Mouse (Mus musculus) kidney, postnatal 4 days (tissue): ENCODE measurements around the gene Nup93.
"Not testable (repeated sequence)": the region's sequence is repeated elsewhere in the genome, so short reads cannot be mapped to it uniquely, and the experiment has no call there.

Experiments used
- DNase-seq, 2 experiments: peaks; one replicate each; pipeline ENCODE4 v3.0.0; 2021; ENCODE audit warnings: mixed read lengths in 2 of 2

The Nup93 gene

DNA sequence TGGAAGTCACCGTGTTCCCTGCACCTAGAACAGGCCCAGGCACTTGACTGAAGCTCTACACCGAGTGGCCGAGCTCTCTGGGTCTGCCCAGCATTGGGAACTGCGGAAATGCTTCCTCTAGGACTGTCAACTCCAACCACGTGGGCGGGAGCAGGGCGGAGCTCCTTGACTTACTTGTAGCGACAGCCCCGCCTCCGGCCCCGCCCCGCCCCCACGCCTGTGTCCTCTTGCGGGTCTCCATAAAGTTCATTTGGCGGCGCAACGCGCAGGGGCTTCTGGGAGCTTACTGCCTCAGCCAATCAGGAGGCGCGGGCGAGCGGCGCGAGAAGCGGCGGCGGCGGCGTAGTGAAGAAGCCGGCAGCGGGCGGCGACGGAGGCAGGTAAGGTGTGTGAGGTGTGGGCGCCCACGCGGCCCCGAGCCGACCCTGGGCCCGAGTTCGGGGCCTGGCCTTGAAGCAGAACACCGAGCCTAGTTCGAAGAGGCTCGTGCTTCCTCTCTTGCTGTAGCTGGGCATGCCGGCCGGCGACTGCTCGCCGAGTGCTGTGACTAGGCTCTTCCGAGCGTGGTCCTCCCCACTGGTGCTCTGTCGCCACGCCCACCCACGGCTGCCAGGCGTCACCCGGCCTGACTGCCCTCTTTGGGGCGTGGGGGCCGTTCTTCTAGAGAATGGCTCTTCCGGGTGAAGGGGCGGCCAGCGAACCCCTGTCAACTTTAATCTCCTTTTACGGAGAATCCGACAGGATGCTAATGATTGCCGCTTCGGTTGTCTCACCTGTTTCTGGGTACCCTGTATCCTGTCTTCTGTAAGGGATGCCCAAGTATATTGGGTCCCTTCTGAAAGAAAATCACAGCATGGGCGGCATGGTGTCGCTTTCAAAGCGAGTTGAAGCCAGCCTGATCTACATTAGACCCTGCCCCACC lies at the start of gene Nup93:
Gene Nup93 (plus strand): TSS at position 313 of the 922 bp plus-strand sequence.
- peak; percentile 100 for DNase-seq

DNA sequence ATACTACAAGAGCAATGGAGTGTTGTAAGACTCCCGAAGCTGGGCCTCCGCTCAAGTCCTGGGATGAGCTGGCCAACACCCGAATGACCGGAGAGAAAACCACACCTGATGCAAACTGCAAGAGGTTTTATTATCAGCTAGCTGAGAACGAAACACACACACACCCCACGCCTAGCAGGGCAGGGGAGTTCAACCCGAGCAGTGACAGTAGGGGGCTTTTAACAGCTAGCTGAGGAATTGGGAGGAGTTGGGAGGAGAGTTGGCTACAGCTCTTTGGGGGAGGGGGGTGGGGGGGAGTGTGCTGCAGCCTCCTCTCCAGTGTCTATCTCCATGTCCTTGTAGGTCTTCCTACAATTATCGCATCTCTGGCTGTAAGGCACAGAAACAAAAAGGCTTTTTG lies 48.6 kb upstream of the Nup93 start:
- DNase-seq = not testable (repeated sequence)

DNA sequence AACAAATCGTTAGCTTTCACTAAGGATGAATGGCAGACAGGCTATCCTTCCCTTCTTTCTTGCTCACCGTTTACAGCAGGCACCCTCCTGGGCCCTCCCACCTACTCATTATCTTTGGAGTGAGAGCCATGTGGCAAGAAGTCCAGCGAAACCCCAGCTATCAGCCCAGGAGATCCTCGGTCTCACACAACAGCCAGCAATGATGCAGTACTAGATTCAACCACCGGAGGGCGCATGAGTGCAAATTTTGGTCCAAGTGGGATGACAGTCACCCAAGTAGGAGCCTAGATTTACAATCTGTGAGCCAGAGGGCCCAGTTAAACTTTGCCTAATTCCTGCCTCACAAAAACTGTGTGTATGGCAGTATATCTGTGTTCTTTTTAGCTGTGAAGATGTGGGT lies 47.1 kb upstream of the Nup93 start:
- peak; percentile 93 to 95 for DNase-seq

DNA sequence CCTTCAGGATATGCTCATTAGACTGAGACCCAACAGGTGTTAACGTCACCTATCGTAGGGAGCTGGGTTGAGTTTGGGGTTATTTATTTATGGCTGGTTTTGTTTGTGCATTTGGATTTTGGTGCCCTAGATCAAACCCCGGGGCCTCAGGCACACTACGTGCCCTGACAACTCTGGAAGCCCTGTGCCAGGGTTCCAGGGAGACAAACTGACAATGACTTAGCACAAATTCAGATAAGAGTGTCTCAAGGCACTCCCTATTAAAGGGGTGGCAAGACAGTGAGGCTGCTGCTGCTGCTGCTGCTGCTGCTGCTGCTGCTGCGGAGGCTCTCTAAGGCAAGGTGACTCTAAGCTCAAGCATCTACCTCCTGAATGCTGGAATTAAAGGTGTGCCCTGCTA lies 44.8 kb upstream of the Nup93 start:
- no peak for DNase-seq

DNA sequence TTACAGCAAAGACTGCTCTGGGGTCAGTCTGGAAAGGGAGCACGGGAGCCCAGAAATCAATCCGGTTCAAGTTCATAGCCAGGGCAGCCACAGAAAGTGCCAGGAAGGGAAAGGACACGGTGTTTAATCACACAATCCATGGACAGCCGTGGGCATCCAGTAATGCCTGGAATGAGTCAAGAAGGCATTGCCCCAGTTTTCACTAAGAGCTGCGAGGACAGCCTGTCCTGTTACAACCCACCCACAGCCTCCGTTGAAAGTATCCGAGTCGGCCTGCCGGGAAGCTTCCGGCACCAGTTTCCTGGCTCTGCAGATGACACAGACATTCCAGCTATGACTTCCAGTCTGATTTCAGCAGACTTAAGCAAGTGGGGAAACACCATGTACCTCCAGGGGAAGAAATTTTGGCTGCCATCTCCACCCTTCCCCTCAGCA lies 43.0 kb upstream of the Nup93 start:
- DNase-seq = peak; percentile 40 to 58

DNA sequence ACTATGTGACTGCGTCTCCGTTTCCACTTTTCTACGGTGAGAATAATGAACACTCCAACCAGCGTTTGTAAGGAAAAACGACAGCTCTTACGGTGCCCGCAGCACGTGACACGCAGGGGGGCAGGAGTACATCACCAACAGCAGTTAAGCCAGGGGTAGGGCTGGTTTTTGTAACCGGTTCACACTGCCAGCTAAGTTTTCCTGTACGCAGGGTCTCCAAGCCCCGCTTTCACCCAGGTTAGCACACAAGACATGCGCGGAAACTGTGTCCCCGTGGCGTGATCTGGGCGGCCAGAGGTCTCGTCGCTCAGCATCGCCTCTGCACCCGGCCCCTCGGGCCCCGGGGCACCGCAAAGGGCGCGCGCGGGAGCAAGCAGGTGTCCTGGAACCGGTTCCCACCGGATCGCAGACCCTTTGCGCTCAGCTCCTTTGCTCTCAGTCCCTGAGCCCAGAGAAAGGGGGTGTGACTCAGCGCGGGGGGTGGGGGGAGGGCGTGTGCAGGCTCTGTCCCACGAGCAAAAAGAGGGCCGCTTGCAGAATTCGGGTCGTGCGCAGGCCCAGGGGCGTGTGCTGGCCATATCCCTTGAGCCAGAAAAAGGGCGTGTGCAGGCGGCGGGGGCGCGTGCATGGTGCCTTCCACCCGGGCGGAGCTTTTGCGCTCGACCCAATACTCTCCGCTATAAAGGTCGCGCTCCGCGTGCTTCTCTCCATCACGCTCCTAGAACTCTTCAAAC lies 42.1 kb upstream of the Nup93 start, which contains the start of gene Mt2:
Gene Mt2 (plus strand): TSS at position 590 of the 734 bp plus-strand sequence.
- peak; percentile 81 to 91 for DNase-seq

DNA sequence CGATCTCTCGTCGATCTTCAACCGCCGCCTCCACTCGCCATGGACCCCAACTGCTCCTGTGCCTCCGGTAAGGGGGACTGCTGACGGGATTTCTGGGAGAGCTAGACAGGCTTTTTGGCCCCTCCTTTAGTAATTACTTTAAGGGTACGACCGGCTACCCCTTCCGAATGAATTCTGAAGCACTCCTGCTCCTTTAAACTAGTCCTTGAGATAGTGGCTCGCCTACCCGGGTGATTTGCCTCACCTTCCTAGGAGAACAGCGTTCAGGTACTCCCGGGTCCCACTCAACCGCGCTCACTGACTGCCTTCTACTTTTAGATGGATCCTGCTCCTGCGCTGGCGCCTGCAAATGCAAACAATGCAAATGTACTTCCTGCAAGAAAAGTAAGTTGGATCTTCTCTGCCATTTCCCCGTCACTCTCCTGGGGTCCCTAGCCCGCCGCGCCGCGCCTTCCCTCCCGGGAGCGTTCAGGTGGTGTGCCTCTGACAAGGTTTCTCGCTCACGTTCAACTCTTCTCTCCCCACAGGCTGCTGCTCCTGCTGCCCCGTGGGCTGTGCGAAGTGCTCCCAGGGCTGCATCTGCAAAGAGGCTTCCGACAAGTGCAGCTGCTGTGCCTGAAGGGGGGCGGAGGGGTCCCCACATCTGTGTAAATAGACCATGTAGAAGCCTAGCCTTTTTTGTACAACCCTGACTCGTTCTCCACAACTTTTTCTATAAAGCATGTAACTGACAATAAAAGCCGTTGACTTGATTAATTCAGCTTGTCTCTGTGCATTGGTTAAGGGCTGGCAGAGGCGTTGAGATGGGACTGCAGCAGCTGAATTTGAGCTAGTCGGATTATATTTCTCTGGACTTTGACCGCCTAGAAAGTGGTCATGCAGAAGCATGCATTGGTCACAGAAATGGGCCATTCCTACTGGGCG lies 41.3 kb upstream of the Nup93 start:
- peak; percentile 24 to 55 for DNase-seq

DNA sequence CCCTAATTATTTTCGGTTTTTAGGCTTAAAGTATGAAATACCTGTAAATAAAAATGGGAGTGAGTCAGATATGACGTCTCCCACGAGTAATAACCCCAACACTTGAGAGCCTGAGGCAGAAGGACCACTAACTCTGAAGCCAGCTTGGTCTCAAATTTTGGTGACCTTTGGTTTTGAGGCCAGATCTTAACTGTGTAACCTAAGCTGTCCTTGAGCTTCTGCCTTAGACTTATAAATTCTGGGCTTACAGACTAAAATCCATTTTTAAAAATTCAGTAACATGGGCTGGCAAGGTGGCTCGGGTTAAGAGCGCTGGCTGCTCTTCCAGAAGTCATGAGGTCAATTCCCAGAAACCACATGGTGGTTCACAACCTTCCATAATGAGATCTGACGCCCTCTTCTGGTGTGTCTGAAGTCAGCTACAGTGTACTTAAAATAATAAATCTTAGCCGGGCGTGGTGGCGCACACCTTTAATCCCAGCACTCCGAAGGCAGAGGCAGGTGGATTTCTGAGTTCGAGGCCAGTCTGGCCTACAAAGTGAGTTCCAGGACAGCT lies 40.4 kb upstream of the Nup93 start:
- no peak for DNase-seq

DNA sequence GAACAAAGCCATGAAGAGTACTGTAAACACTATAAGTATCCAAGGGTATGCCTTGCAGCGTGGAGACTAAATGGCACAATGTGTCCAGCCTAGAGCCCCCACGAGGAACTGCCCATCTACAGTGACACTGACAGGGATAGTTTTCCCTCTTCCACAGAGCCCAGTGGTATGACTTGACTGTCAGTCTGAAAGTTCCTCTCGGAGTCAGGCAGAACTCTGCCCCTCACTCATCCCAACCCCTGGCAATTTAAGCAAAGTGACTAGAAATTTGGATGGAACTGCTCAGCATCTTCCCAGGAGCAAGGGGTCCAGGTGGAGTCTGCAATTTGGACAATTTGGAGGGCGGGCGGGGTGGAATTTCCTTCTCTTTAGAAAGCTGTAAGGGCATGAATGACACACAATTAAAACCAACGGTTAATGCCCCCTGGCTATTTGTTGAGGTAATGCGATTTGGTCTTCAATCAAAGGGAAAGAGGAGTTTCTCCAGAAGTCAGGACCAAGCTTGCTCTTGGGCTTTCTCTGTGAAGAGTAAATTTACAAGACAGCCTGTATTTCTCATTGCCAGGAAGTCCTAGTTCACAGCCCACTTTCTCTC lies 39.6 kb upstream of the Nup93 start:
- no peak for DNase-seq

DNA sequence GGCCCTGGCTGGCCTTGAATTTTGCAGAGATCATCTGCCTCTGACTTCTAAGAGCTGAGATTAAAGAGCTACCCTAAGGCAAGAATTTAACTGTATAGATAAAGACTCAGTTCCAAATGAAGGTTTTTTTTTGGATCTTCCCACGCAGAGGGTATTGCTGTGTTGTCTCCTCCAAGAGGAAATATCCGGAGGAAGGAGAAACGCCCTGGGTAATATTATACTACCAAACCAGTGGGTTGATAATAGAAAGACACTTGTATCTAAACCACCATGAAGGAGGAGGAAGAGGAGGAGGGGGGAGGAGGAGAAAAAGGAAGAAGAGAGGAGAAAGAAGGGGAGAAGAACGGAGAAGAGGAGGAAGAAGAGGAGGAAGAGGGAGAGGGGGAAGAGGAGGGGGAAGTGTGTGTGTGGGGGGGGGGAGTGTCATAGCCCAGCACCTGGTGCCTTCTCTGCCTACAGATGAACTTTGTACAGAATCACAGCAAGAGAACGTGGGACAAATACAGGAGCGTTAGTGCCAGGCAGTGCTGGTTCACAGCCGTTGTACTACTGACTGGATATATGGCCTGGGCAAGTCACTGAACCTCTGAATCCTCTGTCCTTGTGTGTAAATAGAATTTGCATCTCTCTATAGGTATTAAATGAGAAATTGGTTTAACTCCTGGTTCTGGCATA lies 36.5 kb upstream of the Nup93 start:
- no peak for DNase-seq

DNA sequence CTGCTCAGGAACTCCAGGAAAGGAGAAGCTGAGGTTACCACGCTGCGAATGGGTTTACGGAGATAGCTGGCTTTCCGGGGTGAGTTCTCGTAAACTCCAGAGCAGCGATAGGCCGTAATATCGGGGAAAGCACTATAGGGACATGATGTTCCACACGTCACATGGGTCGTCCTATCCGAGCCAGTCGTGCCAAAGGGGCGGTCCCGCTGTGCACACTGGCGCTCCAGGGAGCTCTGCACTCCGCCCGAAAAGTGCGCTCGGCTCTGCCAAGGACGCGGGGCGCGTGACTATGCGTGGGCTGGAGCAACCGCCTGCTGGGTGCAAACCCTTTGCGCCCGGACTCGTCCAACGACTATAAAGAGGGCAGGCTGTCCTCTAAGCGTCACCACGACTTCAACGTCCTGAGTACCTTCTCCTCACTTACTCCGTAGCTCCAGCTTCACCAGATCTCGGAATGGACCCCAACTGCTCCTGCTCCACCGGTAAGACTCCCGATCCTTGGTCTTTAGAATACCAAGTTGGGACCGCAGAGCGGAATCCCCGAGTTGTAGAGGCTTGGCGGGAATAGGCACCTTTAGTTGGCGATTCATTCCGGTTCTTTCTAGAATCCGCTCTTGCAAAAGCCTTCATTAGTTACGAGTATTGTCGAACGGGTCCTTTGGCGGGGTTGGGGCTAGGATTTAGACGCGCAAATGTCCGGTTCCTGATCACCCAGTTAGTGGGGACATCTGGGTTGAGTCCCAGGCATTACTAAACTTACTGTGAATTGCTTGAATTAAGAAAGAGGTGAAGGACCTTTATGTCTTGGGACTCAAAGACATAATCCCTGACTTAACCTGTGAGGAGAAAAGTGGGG lies 35.3 kb upstream of the Nup93 start, which contains the start of gene Mt1:
Gene Mt1 (plus strand): TSS at position 226 of the 856 bp plus-strand sequence.
- DNase-seq = peak; percentile 84 to 92

DNA sequence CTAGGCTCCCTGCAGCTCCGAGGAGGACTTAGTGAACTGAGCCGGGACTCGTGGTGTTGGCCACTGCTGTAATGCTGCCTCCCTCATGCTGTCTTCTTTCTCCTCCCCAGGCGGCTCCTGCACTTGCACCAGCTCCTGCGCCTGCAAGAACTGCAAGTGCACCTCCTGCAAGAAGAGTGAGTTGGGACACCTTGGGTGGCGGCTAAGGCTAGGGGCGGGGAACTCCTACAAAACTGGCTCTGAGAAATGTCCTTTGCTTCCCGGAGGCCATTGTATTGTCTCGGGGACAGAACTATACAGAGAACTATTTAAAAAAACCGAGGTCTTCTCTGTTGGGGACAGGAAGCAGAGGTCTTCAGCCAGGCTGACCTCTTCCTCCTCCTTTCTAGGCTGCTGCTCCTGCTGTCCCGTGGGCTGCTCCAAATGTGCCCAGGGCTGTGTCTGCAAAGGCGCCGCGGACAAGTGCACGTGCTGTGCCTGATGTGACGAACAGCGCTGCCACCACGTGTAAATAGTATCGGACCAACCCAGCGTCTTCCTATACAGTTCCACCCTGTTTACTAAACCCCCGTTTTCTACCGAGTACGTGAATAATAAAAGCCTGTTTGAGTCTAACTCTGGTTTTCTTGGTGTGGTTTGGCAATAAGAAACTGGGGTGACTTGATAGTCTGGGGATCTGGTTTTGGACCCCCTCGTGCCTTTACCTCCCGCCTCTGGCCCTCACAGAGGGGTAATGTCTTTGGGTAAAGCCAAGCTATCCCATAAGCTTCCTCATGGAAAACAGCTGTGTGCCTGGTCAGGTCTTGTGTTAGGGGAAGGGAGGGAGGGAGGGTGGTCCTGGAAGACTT lies 34.4 kb upstream of the Nup93 start:
- peak; percentile 23 to 40 for DNase-seq

DNA sequence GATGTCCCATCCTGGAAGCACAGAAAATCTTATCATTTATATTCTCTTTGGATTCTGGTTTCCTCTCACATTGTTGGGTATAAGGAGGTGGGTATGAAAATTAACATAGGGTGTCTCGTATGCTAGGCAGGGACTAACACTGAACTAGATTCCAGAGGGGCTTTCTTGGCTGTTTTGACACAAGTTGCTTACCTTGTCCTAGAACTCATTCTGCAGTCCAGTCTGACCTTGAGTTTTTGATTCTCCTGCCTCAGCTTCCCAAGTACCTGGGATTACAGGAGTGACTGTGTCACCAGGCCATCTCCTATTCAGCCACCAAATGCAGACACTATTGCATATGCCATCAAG lies 33.8 kb upstream of the Nup93 start:
- DNase-seq = no peak

DNA sequence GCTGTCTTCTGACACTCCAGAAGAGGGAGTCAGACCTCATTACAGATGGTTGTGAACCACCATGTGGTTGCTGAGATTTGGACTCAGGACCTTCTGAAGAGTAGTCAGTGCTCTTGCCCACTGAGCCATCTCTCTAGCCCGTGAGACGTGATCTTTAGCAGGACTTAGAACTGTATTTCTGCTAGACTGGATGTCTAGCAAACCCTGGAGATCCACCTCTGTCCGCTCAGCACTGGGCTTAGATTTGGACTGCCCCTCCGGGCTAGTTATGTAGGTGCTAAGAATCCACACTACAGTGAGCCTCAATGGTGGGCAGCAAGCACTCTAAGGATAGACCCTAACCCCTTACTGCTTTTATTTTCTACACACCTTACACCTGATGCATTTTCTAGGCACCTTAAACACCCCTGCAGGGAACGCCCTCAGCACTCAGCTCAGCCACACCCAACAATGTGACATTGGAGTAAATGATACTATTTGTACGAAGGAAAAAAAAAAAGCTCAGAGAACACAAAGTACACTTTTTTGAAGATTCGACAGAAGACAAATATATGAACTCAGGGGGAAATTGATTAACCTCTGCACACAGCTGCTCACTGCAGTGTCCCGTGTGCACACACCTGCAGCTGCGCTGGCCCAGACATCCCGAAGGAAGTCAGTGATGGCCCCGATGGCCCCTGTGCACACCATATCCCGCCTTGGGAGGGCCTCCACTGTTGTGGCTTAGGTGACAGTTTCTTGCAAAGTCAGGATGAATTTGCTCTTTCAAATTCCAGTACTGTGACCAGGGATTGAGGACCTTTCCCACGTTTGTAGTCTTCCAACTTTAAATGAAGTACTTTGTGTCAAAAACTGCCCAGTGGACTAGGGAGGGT lies 32.1 kb upstream of the Nup93 start:
- no peak for DNase-seq

DNA sequence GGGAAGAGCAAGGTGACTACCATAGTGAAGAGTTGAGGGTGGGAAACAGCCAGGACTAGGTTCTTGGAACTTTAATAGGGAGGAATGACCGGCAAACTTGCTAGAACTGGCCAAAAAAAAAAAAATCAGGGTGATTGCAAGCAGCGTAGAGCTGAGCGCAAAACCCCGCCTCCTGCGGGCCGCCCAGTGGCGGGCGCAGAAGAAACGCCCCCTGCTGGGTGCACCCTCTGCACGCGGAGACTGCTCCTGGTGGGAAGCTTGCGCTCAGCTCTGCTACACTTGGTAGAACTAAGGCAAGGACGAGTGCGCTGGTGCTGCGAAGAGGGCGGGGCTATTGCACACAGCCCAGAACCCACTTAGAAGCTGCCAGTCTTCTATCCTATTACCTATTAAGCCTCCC lies 31.2 kb upstream of the Nup93 start:
- peak; percentile 86 to 91 for DNase-seq

DNA sequence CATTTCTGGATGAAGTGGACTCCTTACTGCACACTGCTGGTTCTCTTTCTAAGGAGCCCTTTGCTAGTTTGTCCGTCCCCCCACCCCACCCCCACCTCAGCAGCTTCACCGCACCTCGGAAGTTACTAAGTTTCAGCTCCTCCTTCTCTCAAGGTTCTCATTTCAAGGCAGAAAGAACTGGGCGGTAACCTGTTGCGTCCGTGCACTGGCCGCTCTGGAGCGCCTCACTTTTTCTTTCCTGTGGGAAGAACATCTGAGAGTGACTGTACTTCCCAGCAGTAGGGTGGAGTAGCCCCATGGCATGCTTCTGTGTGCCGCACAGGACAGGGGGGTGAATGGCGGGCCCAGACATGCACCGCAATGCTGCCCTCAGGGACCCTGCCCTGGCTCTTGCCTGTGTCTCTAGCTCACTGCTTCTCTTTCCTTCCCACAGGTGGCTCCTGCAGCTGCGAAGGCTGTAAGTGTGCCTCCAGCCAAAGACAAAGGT lies 30.0 kb upstream of the Nup93 start:
- DNase-seq = peak in 1 of 2 experiments; percentile 18

DNA sequence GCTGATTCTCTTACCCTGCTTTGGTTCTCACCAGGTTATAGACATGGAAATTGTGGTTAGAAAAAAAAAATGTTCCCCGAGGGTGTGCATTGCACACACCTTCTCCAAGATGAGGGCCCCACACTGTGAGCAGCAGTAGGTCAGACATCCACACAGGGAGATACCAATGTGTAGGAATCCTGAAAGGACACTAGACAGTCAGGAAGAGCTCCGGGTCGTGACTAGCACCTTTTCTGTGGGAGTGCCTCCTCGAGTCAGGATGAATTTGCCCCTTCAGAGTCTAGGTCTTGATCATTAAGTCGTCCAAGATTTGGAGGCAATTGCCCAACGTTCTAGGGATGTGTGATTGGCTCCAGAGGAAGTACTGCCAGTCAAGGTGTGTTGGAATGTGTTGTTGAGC lies 28.6 kb upstream of the Nup93 start:
- DNase-seq = no peak

DNA sequence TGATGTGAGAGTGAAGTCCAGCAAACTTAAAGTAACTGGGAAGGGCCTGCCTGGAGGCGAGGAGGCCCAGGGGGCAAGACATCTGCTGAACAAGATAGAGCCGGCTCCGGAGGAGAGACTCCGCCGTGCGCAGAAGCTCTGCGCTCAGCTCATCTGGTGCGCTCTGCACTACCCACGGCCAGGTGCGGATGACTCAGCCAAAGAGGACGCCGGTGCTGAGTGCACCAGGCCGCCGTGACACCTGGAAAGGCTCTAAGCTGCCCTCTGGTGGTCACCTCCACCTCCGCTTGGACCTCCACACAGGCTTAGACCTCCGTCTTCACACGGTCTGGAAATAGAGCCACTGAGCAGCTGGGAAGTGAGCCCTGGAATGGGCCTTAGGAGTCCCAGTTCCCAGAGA lies 27.8 kb upstream of the Nup93 start:
- peak; percentile 89 to 93 for DNase-seq
